Mouse (Mus musculus) gastrocnemius, postnatal 14 days (tissue): ENCODE data around the gene Gpr176. TPM values are rescaled to one million over a fixed set of nuclear protein-coding genes. Genes with fewer than 3 reads are reported as not detected.

Experiments used
- DNase-seq: peaks from one replicate; pipeline ENCODE4 v3.0.0; 2021; ENCODE audit warnings: mixed read lengths
- intact Hi-C: fragments of 180-260 bp; cut with DNase I; formaldehyde crosslinking; loops from one replicate; pipeline ENCODE4 v1.15.1; 2025; ENCODE audit warnings: low total_unique reads
- long read RNA-seq, 2 experiments: library from polyadenylated mRNA; stranded (forward); transcript quantifications; one replicate each; pipeline ENCODE4 v2.0.0; 2021
- total RNA-seq, 2 experiments: library from RNA; stranded (reverse); gene quantifications; 2 replicates each; pipeline ENCODE4 v1.2.3; 2021

The Gpr176 gene
- total RNA-seq, result under 1 TPM; 0.20 to 0.23 TPM
- long read RNA-seq, experiment 1, result 0 reads
- long read RNA-seq, experiment 2, result 0 reads

DNA sequence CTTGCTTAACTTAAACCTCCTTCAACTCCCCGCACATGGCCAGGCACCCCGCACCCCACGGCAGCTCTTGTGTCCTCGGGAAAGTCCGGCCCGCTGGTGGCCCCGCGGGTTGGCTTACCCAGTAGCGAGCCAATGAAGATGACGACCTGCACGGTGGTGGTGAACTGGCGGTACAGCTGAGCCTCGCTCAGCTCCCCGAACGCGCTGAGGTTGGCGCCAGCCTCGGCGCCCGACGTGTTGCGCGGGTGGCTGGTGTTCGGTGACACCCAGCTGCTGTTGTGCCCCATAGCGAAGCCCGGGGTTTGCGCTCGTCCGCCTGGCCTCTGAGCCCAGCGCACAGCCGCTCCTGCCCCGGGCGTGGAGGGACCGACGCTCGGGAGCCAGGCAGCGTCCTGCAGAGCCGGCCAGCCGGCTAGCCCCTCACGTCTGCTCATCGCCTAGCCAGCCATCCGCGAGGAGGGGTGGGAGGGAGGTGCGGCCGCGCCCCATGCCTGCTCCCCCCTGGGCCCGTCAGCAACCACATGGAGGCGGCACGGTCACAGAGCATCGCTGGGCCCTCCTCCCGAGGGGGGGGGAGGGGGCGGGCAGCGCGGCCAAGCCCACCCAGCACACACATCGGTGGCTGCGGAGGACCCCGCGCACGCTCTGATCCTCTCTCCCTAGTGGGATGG, at the start of gene Gpr176:
Gpr176 (minus strand) TSS at position 519 of the 671 bp plus-strand sequence.
- intact Hi-C loops, result no loop called here
- peak; percentile 22 for DNase-seq

DNA sequence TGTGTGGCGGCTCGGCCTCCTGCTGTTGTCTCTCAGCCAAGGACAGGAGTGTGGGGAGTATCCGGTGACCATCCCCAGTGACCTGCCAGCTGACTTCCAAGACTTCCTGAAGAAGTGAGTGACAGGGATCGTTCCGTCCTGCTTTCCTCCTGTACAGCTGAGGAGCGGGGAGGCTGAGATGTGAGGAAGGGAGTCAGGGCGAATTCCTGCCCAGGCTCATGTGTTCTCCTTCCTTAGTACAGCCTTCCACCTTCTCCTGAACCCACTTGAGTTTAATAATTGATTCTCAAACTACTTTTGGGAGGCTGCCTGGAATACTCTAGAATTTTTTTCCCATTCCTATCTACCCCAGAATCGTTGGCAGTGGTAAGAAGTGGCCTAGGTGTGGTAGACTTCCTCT, 49.2 kb upstream of the Gpr176 start:
- intact Hi-C loops, result loop anchor here (10.0 kb wide), 1 partner anchor 158 kb away; no protein-coding TSS in a partner anchor
- no peak for DNase-seq

DNA sequence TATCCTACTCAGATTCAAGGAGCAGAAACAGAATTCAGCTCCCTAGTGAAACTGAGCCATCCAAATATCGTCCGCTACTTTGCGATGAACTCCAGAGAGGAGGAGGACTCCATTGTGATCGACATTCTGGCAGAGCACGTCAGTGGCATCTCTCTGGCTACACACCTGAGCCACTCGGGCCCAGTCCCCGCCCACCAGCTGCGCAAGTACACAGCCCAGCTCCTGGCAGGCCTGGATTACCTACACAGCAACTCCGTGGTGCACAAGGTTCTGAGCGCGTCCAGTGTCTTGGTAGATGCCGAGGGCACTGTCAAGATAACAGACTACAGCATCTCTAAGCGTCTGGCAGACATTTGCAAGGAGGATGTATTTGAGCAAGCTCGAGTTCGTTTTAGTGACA, 48.7 kb upstream of the Gpr176 start:
- no peak for DNase-seq
- intact Hi-C loops, result loop anchor here (10.0 kb wide), 1 partner anchor 157 kb away; no protein-coding TSS in a partner anchor

DNA sequence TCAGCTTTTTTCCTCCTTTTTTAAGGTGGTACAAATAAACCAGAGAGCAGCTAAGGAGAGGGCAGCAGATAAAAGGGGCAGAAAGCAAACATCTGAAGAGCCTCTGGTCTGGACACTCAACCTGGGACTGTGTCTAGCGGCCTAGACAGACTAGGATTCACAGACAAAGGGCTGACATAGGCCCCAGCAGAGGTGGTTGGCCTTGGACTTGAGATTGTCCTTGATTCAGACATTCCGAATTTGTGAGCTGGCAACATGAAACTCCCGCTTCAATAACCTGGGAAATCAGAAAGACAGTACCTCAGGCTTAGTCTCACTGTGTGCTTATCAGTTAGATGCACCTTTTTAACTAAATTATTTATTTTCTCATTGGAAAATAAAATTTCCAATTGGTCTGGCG, 44.9 kb upstream of the Gpr176 start:
- intact Hi-C loops, result no loop called here
- DNase-seq, result no peak

DNA sequence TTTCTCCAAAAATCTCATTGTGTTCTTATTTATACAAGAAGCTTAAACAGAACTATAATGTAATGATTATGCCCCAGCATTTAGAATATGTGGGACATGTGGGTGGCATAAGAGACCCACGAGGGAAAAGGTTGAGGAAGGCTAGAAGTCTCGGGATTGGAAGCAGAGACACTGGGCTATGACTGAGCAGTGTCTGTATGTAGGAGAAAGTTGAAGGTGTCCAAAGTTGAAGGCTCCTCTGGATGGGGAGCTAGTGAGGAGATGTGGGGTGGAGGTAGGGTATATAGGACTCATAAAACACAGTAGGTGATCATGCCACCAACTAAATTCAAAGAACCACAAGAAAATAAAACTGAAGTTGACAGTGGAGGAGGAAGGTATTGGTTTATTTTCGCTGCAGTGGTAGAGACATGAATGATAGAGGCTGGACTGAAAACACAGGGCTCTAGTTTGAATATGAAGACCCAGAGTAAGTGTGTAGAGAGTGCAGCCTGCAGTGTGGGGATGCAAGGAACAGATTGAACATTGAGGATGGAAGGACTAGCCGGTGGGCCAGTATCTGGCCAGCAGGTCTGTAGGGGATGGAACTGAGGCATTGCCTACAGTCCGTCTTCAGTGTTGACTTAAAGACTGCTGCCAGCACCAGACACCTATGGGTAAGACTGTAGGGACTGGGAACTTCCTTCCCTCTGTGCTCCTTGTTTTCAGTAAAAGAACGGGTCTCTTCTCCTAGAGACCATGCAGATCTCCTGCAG, 42.6 kb upstream of the Gpr176 start:
- no peak for DNase-seq
- intact Hi-C loops, result no loop called here

DNA sequence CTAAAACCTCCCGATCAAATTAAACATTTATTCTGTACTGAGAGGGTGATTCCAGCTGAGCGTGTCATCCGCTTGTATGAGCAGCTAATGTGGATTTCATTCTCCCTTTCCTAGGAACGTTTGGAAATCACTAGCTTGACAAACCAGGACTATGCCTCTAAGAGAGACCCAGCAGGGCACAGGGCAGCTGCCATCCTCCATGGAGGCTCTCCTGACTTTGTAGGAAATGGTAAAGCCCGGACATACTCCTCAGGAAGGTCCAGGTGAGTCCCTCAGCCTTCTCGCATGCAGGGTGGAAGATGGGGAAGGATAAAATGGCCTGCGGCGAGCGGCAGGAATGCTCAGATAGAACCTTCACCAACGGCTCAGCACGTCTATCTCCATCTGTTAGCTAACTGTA, 39.6 kb upstream of the Gpr176 start:
- DNase-seq, result no peak
- intact Hi-C loops, result no loop called here

DNA sequence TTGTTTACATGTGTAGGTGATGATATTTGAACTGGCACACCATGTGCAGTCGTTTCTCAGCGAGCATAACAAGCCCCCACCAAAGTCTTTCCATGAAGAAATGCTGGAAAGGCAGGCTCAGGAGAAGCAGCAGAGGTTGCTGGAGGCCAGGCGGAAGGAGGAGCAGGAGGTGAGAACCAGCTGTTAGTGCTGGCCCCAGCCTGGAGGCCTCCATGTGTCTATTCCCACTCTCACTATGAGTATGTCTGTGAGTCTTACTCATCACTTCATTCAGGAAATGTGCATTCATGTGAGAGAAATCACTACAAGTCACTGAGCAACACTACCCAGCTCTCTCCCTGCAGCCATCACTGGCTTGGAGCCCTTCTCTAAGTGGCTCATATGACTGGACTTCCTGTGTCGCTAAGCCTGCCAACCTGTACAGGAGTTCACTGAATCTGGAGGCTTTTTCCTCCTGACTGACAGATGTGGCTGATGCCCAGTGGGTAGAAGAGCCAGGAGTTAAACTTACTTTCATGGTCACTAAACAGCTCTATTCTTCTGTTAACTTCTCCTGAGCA, 35.2 kb upstream of the Gpr176 start:
- DNase-seq, result no peak
- intact Hi-C loops, result no loop called here

DNA sequence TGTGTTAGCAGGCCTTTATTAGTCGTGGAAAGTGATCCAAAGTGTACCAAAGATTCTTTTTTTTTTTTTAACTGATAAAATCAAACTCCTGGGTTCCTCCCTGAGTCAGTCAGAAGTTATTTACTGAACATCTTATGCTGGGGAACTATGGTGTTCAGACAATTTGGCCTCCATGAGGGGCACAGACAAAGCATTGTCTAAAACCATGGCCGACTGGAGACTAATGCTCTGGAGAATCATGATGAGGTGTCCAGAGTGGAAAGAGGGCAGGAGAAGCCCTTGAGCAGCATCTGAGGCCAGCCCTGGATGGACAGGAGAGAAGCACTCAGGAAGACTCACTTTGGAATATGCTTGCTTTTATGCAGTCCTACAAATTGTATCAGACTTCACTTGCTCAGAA, 33.6 kb upstream of the Gpr176 start:
- no peak for DNase-seq
- intact Hi-C loops, result no loop called here

DNA sequence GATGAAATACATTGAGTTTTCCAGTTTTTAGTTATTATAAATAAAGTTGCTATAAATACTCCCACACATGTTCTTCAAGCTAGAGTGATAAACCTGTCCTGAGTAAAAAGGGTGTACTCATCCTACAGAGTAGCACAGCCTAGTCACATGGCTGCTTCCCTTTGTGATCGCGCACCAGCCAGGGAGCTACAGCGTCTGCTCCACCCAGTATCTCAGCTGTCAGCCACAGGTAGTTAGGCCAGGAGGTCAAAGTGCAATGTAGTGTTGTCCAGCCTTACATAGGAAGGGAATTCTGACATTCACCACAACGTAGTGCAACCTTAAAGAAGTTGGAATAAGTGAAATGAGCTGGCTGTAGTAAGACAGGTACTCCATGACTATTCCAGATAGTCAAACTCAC, 32.3 kb upstream of the Gpr176 start:
- no peak for DNase-seq
- intact Hi-C loops, result no loop called here

DNA sequence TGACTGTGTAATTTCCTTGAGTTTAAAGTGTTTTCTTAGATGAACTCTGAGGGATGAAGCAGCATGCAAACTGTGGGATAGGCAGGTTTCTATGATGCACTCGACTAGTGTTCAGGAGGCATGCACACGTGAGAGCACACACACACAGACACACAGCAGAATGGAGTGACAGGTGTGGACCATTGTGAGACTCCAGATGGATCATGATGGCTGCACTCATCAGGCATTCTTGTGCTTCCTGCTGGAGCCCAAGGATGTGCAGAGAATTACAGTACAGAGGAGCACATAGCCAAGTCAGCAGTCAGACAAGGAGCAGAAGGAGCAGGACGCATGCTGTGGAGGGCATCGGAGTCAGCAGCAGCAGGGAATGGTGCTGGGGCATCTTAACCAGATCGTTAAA, 31.1 kb upstream of the Gpr176 start:
- intact Hi-C loops, result no loop called here
- no peak for DNase-seq

DNA sequence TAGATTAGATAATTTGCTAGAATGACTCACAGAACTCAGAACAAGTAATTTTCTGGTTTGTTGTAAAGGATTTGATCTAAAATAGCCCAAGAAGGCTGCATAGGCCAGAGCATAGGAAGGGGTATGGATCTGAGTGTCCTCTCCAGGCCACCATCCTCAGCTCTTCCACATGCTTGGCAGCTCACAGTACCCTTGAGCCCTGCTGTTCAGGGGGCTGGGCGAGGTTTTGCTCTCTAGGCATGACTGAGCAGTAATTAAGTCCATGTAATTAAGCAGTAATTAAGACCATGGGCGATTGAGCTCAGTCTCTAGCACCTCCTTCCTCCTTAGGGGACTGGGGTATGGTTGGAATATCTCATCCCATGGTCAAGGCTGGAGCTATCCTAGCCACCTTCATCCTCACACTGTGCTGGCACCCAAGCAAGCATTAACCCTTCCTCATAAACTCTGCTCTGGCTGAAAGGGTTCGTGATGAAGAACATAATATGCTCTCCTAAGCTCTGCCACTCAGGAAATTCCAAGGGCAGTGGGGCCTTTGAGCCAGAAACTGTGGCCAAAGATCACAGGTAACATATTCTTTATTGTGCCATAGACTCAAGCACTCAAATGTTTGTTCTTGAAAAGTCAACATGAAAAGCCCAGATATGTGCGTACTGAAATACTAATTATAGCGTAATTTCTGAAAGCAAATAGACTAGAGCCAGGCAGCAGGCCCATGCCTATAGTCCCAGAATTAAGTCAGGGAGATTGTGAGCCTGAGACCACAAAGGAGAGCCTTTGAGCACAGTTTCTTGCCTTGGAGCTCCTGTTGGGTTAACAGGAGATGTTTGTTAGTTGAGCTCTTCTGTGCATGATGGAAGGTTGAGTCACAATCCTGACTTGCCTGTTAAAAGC, 28.9 kb upstream of the Gpr176 start:
- intact Hi-C loops, result no loop called here
- no peak for DNase-seq

DNA sequence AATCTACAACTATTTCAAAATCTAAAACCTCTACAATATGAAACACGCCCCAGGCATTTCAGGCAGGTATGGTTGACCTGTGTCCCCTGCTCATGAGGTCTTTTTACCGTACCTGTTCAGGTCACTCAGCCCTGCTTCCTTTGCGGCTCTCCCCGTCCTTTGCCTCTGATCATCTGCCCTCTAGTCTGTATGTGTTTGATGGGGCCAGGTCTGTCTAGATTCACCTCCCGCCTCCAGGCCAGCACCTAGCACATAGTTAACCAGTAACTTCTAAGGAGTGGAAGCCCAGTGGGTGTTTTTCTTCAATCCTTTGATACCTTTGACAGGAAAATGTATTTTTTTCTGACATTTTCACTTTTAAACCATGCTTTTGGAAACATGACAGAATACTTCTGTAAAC, 26.5 kb upstream of the Gpr176 start:
- no peak for DNase-seq
- intact Hi-C loops, result no loop called here

DNA sequence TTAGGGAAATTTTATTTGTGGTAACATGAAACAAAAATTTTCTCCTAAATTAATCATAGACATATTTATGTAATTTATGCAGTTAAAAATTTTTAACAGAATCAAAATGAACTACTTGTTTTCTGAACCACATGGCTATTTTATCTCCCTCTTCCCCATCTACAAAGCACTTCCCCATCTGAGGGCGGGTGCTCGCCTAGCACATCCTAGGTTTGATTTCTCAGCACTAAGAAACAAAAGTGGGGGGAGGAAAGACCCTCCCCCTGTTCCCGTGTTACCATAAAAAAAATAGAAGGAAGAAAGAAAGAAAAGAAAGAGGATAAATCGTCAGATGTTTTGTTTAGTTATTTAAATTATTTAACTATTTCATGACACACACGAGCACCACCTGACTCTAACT, 18.0 kb upstream of the Gpr176 start:
- intact Hi-C loops, result no loop called here
- DNase-seq, result no peak

DNA sequence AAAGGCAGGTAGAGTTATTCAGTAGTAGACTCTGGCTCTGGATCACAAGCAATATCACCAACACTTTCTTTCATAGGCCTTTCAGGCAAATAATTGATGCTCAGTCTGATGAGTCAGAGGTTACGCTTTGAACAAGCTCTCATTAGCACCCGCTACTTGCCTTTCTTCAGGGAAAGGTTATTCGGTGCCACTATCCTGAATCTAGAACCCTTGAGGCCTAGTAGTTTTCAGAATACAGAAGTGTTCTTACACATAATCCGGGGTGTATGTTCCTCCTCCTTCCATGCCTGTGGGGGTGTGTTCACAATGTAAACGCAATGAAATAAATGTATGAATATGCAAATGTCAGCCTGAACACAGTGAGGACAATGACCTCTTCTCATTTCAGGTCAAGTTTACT, 16.9 kb upstream of the Gpr176 start:
- intact Hi-C loops, result no loop called here
- no peak for DNase-seq

DNA sequence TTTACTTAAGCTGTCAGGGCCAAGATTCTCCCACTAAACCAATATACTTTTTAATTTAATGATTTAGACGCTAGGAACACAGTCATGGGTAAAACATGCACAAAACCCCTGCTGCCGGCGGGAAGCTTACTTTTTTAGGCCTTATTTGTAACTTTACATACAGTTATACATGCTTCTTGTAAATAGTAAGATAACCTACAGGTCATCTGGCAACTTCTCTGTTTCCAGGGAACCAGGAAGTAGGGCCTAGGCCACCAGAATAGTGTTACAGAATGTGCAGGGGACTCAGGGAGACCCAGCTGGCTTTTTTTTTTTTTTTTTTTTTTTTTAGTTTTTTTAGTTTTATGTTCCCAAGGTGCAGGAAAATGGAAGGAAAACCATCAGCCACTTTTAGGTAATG, 16.4 kb upstream of the Gpr176 start:
- intact Hi-C loops, result no loop called here
- DNase-seq, result no peak

DNA sequence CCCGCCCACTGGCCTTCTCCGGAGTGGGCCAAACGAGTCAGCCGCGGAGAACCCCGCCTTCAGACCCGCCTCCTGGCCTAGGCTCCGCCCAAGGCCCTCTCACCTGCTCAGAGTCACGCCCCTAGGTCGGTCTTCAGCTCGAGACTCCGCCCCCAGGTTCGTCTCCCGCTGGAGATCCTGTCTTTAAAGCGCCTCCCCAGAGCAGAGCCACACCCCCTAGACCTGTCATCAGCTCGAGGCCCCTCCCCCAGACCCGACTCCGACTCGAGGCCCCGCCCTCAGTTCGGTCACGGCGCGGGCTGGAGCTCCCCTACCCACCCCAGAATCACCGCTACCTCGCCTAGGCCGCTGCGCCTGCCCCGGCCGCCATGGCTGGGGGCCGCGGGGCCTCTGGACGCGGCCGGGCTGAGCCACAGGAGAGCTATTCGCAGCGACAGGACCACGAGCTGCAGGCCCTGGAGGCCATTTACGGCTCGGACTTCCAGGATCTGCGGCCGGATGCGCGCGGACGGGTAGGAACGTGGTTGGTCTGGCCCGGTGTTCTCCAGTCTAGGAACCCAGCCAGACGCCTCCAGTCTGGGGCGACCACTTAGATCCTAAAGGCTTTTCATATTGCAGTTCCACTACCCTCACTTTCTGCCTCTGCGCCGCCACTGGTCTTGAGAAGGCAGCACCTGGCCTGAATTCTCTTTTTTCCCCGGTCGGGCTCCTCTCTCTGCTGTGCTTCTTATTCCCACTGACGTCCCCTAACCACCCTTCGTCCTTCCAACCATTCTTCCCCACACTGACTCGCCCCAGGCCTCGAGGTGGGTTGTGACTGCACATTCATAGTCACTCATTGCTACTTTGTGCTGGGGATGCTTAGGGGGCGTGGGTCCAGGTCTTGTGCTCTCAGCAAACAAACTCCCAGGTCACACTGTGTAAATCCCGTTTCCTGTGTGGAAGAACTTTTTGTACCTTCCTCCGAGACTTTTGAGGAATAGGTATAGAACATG, 15.4 kb upstream of the Gpr176 start, which contains the start of gene Eif2ak4:
Eif2ak4 (plus strand) TSS at position 278 of the 995 bp plus-strand sequence.
- intact Hi-C loops, result no loop called here
- DNase-seq, result peak; percentile 97

DNA sequence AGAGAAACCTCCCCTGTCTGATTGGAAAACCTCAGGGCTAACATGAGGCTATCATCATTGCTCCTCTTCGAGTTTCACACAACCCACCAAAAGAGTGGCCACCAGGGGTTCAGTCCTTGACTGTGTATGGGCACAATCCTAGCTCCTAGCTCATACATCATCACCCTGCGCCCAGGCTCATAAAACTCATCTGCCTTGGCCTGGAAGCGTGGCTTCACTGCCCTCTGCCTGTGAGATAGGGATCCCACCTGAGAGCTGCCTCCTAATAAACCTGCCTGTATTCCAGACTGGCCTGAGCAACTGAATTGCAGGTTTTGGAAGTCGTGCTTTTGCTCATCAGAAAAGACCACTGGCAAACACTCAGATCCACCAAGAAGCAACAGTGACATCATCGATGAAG, 10.2 kb upstream of the Gpr176 start:
- intact Hi-C loops, result no loop called here
- no peak for DNase-seq

DNA sequence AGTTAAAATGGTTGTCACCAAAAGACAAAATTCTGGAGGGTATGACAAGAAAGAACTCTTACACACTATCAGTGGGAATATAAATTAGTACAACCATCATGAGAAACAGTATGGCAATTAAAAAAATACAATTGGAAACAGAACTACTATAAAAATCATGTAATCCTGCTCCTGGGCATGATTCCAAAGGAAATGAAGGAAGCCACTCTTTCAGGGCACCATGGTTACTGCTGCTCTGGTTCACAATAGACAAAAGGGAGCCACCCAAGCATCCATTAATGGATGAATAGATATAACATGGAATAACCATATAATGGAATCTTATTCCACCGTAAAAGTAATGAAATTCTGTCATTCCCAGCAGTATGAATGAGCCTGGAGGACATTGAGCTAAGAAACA, 6.5 kb upstream of the Gpr176 start:
- DNase-seq, result no peak
- intact Hi-C loops, result no loop called here

DNA sequence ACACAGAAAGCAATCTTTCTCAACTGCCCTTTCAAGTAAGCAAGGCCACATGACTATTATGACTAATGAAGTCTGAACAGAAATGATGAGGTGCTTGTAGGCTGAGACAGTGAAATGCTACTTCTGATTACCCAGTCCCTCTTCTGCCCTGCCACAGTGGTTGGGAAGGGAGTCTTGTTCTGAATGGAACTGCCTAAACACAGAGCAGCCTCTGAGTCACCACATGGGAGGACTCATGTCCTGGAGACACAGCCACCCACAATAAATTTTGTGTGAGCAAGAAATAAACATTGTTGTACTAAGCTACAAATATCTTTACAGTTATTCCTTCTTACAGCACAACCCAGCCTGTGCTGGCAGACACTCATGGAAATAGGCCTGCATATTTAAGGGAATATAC, 2.7 kb upstream of the Gpr176 start:
- intact Hi-C loops, result no loop called here
- DNase-seq, result no peak
